Mouse (Mus musculus) retina, adult 2 months (tissue): ENCODE results near the gene Stambpl1.

Experiments
- DNase-seq: peaks from one replicate; pipeline ENCODE4 v3.0.0-alpha.2; 2012; ENCODE audit warnings: low read depth, low spot score

The Stambpl1 gene

DNA sequence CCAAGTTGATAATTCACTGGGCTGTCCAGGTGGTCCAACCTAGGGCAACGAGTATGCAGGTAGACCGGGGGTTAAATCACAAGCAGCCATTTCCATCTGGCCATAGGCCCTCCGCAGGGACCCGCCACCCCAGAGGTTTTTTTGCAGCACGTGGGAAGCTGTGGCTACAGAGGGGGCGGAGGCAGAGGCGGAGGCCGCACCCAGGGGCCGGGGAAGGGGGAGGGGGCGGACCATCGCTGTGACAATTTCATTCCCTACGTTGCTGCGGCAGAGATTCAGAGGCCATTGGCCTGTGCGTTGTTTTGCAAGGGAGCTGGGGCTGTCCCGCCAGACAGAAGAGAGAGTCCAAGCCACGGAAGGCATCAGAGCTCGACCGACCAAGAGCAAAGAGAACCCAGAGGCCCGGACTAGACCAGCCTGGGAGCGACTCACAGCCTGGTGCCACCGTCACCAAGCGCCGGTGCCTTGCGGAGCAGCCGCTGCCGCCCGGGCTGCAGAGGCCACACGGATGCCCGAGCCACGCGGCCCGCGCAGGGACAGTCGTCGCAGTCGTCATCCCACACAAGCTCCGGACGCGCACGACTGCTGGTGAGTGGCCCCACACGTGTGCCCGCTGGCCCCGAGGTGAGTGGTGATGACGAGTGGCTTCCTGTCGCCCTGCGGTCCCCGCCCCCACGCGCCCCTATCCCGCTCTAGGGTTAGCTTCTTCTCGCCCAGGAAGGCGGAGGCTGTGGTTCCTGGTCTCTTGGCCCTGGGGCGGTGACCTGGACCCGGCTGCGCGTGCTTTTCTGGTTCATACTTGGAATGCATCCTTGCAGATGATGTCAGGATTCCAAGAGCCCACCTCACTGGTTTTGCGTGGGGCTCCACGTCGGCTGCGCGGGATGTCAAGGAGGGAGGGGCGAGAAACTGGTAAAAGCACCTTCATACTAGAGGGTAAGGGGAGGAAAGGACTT lies at the start of gene Stambpl1:
Stambpl1 (plus strand) TSS at position 222 of the 956 bp plus-strand sequence.
- DNase-seq: no peak

DNA sequence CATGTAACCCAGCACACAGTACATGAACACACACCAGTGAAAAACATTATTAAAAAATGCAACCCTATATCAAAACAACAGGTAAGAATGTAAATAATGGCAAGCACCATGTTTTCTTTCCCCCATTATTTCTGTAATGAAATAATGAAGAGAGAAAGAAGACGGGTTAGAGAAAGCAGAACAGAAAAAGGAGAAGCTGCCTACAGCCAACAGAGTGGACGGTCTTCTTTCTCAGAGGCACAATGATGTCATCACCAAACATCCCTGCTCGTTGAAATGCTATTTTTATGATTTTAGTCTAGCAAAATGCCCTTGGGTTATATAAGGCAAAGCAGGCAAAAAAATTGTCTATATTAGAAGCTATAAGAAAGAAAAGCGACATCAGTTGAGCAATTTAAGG lies 43.6 kb upstream of the Stambpl1 start:
- DNase-seq: no peak

DNA sequence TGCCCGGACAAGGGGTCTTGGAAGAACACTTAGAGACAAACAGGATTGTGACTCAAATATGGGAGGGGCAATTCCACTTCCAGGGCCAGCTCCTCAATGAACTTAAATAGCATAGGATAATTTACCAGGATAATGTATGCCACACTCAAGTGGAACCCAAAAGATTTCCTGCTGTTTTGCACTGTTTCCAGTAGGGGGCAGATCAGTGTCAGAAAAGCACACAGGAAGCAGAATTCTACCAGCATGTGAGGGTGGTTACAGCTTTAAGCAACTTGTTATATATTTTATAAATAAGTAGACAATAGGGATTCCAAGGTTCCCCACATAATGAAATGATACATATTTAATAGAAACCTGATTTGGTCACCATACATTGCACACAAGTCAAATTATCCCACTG lies 40.1 kb upstream of the Stambpl1 start:
- no peak for DNase-seq

GRCm38 (mm10) chr19:34153263-34154144 lies 38.5 kb upstream of the Stambpl1 start:
- DNase-seq: no peak

GRCm38 (mm10) chr19:34162693-34163092 lies 29.3 kb upstream of the Stambpl1 start:
- DNase-seq: no peak

DNA sequence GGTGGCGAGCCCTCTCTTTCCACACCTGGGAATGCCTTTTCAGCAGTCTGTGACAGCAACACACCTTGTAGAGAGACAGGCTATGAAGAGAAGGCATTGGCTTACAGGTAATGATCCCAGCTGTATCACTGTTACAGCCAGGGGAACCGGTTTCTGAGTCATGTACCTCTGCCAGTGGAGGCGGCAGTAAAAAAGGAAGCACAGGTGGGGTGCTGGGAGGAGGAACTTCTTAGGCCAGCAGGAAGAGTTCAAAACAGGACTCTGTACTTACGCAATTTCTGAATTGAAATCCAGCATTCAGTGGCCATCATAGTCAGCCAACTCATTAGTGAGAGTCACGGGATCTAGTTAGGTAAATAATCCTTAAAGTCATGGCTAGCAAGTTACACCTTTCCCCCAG lies 26.1 kb upstream of the Stambpl1 start, which contains the start of gene Ankrd22:
Ankrd22 (minus strand) TSS at position 163 of the 400 bp plus-strand sequence.
- no peak for DNase-seq

- DNase-seq: no peak
Measured at GRCm38 (mm10) chr19:34166386-34166785, 25.6 kb upstream of the Stambpl1 start.

GRCm38 (mm10) chr19:34167896-34168661 lies 23.9 kb upstream of the Stambpl1 start:
- no peak for DNase-seq

DNA sequence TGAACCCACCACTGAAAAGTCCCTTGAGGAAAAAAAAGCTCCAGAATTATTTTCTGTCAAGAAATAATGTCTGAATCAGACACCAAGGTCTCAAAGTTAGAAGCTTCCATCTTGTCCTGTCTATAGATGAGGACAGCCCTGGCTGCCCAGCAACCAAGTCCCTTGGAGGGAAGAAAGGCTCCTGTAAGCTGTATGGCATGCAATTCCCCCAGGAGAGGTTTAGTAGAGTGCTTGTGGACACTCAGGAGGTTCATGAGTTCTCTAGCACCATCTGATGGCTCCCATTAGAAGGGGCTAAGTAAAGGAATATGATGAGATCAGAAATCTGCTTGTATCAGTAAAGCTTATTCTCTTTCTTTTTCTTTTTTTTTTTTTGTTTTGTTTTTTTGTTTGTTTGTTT lies 22.9 kb upstream of the Stambpl1 start:
- no peak for DNase-seq

GRCm38 (mm10) chr19:34171167-34171566 lies 20.9 kb upstream of the Stambpl1 start:
- DNase-seq: no peak

DNA sequence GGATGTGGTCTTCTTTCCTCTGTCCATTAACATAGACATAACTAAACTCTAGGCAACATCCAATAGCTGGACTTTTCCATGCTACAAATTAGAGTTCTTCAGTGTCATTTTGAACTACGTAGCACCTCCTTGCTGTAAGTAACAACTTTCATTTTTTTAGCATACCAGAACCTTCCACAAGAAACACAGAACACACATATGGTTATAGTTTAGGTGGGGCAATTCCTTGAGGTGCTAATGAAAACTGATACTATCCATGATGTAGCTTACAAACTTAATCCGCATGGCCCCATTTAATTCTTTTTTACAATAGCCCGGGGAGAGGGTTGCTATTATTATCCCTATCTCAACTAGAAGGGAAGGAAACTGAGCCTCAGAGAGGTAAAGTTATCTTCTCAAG lies 18.0 kb upstream of the Stambpl1 start:
- no peak for DNase-seq

DNA sequence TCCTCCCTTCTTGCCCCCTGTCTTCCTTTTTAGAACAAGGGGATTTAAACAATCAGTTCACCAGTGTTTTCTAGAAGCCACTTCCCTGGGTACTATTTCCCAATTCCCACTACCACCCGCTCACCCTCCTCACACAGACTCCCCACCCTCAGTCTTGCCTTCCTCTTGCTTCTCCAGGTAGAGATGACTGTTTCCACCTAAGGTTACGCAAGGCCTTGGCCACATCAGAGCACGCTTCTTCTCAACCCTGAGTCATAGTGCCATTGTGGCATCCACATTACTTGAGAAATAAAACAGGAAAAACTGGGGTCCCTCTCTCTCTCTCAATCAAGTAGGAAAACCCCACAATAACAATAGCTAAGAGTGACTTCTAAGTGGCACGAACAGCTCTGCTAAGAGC lies 12.9 kb upstream of the Stambpl1 start:
- DNase-seq: no peak

GRCm38 (mm10) chr19:34180316-34180715 lies 11.7 kb upstream of the Stambpl1 start:
- DNase-seq: no peak

DNA sequence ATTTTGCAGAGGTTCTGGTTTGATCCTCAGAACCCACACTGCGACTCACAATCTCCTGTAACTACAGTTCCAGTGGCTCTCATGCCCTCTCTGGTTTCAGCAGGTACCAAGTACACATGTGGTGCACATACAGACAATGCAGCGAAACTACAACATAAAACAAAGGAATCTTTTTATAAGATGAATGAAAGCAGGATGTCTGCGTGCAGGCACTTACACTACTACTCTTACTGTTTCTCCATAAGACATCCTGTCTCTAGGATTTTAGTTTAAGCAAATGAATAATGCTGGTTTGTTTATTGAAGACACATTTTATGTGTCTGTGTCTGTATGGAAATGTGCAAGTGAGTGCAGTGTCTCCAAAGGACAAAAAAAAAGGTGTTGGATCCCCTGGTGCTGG lies 10.8 kb upstream of the Stambpl1 start:
- DNase-seq: no peak

DNA sequence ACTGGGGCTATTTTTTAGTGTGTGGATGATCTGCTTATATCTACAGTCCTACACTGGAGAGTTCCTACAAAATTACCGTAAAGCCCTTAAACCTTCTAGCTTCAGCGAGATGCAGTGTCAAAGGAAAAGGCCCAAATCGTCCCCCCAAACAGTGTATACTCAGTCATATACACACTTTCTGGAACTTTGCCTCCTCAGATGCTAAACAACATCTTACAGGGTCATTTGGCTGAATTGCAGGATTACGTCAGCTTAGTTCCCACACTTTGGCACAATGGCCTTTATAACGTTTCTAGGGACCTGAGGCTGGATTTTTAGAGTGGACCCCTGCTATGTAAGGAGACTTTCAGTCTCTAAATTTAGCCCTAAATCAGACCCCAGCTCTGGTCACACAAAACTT lies 9.5 kb upstream of the Stambpl1 start:
- DNase-seq: no peak

DNA sequence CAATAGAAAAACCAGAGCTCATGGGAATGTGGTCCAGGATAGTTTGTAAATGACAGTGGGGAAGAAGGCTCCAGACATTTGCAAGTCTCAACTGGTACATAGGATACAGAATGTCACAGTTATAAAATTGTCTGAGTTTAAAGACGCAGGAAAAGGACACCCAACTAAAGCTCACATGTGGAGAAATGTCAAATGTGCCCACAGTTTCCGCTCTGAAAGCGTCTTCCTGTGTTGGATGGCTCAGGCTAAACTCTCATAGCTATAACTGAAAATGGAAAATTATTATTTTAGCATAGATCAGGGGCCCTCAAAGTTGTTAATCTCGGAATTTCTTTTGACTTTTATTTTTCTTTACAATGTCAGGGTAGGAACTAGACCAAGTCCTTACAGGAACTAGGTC lies 5.2 kb upstream of the Stambpl1 start:
- DNase-seq: no peak

DNA sequence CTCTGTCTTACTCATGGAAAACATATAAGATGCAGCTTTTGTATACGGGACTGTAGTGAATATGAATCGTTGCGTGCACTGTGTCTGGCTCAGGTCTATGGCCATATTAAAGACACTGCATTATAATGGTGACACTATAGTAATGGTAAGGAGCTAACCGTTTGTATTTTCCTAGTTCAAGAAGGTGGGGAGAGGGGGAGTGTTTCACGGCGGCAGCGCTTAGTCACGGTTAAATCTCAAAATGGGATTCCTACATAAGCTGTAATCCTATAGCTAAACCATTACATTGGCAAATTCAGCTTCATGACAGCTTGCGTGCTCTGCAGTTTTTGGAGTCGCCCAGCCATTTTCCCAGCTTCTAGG lies 403 bp upstream of the Stambpl1 start:
- DNase-seq: no peak

DNA sequence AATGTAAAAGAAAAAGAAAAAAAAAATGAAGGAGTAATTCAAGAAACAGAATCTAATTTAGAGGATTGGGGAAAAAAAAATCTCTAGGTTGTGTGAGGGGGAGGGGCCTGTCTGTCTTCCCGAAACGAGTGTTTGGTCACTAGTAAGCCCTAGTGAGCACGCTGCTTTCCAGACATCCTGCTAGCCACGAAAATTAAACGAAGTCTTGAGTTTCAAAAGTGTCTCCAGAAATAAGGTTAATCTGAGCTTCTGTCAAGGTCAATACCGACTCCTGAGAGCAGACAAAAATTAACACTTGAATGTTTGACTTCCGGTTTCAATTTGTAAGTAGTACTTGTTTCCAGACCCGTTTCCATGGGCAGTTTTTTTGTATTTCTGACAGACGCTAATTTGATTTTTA lies 1.1 kb downstream of the Stambpl1 start:
- no peak for DNase-seq

DNA sequence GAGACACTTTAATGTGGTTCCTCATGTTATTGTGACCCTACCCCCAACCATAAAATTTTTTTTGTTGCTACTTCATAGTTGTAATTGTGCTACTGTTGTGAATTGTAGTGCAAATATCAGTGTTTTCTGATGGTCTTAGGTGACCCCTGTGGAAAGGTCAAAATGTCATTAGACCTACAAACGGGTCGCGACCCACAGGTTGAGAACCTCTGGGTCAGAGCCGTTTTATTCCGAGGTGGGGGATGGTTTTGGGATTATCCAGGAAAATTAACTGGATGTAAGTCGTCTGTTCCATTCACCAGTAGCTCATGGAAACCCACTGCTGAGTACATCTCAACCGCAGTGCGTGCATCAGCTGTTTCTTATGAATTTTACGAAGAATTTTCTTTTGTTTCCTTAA lies 1.7 kb downstream of the Stambpl1 start:
- DNase-seq: no peak

- no peak for DNase-seq
Measured at GRCm38 (mm10) chr19:34194132-34194745, 2.2 kb downstream of the Stambpl1 start.

- no peak for DNase-seq
Measured at GRCm38 (mm10) chr19:34195031-34195430, 3.0 kb downstream of the Stambpl1 start.
